Mouse (Mus musculus) bone marrow, adult 2 months (tissue): Measurements from ENCODE around the gene Mpl.

Experiments
- CTCF ChIP-seq: fragments of 200-500 bp; IDR thresholded peaks from 2 replicates; pipeline ENCODE4 v1.5.1; 2011; ENCODE audit warnings: low read length, control low read depth; ENCODE audit not compliant: control insufficient read depth, insufficient read depth
- POLR2A ChIP-seq: fragments of 200-500 bp; IDR thresholded peaks from 2 replicates; pipeline ENCODE4 v1.6.1; 2011; ENCODE audit warnings: low read depth, mild to moderate bottlenecking, control low read depth, low read length, borderline replicate concordance; ENCODE audit not compliant: control insufficient read depth

GRCm38 (mm10) chr4:118402701-118403100 is 54.6 kb downstream of the Mpl start:
- TF ChIP-seq CTCF: no peak
- TF ChIP-seq POLR2A: no peak
